Mouse (Mus musculus) ES-E14 (cell line): ENCODE measurements around the gene Sel1l3.

Experiments used
- CHD2 ChIP-seq: IDR thresholded peaks from 2 replicates; pipeline ENCODE4 v1.6.1; 2014; ENCODE audit warnings: mild to moderate bottlenecking, low read depth, low read length, inconsistent platforms
- HCFC1 ChIP-seq: IDR thresholded peaks from 2 replicates; pipeline ENCODE4 v1.6.1; 2012; ENCODE audit warnings: low read length, inconsistent platforms, borderline replicate concordance; ENCODE audit not compliant: insufficient read depth
- MAFK ChIP-seq: IDR thresholded peaks from 2 replicates; pipeline ENCODE4 v1.6.1; 2014; ENCODE audit warnings: mild to moderate bottlenecking, low read depth, low read length, inconsistent platforms; ENCODE audit not compliant: insufficient read depth
- ZC3H11A ChIP-seq: IDR thresholded peaks from 2 replicates; pipeline ENCODE4 v1.6.1; 2012; ENCODE audit warnings: low read depth, mild to moderate bottlenecking, inconsistent platforms, low read length, borderline replicate concordance
- ZNF384 ChIP-seq: IDR thresholded peaks from 2 replicates; pipeline ENCODE4 v1.6.1; 2012; ENCODE audit warnings: low read depth, low read length, inconsistent platforms

DNA sequence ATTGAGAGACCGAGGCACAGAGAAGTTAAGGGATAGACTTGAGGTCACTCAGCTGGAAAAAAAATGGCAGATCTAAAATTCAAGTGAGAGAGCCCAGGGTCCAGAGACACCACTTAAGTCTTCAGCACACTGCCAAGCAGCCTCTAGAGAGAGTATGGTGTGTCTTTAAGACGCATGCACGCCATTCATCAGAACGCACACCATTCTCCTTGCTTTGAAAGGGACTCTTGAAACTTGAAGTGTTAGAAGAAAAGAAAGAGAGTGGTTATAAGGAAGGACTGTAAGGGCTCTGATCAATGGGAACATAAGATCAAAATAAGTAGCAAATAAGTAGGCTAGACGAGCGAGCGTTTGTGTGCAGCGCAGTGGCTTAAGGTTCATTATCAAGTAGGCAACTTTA is 95.5 kb downstream of the Sel1l3 start:
- TF ChIP-seq ZC3H11A (no peak), CHD2 (no peak), MAFK (no peak), ZNF384 (no peak), HCFC1 (no peak)
